Mouse (Mus musculus): ENCODE results near the gene Itpkb.

DNA sequence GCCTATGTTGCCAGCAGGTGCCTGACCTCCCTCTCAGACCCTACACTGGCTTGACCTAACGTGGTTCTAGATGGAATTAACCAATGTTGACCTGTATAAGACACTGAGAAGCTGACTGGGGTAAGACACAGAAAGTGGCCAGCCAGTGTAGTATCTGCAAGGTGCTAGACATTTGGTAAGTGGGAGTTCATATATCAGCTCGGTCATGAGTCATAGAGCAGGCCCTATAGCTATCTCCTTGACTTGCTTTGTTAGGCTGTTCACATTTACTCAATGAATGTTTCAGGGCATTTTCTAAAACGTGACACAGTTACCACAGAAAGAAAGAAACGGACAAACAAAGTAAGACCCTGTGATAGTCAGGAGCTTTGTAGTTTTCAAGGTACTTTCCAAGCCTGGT, 39.9 kb upstream of the Itpkb start:
- TF ChIP-seq CHD2 (IDR thresholded peaks at IDR 0.05; ENCODE audit: low read depth, low read length) (no peak), ZNF384 (IDR thresholded peaks at IDR 0.05; ENCODE audit: low read depth, low read length) (no peak), ZC3H11A (IDR thresholded peaks at IDR 0.05; ENCODE audit: borderline replicate concordance, low read depth, low read length) (no peak), HCFC1 (IDR thresholded peaks at IDR 0.05; ENCODE audit: borderline replicate concordance, insufficient read depth, low read length) (no peak)
